Mouse (Mus musculus) right cerebral cortex, postnatal 14 days (tissue): Measurements from ENCODE around the gene Lnpk.

Experiments used
- DNase-seq: peaks from one replicate; pipeline ENCODE4 v3.0.0; 2022

Lnpk gene

GRCm38 (mm10) chr2:74578843-74579489 lies at the start of gene Lnpk:
Lnpk (minus strand) TSS chr2:74579435.
- DNase-seq = peak; percentile 92

- DNase-seq = no peak
Measured at GRCm38 (mm10) chr2:74620368-74620767, 41.1 kb upstream of the Lnpk start.

DNA sequence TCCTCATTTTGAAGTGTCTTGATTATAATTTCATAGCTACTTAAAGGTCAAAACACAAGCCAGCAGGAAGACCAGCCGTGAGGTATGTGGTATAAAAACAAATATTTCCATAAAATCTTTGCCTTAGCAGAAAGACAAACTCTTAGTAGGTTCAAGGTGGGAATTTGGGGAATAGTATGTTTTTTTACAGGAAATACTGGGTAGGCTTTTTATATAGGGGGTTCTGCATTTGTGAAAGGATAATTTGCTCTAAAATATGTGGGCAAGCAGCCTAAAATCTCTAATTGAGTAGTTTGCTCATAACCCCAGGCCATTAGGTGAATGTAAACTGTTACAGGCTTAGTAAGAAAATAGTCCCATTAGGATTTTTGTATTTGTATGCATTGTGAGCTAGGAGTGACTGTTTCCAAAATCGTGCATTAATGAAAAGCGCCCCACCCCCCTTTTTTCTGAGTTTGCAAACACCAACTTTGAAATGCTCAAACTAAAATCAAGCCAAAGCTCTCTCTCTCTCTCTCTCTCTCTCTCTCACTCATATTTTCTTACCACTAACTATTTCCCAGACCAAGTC lies 40.5 kb upstream of the Lnpk start:
- no peak for DNase-seq

- no peak for DNase-seq
Measured at GRCm38 (mm10) chr2:74617706-74618105, 38.5 kb upstream of the Lnpk start.

GRCm38 (mm10) chr2:74611406-74611805 lies 32.2 kb upstream of the Lnpk start:
- no peak for DNase-seq

DNA sequence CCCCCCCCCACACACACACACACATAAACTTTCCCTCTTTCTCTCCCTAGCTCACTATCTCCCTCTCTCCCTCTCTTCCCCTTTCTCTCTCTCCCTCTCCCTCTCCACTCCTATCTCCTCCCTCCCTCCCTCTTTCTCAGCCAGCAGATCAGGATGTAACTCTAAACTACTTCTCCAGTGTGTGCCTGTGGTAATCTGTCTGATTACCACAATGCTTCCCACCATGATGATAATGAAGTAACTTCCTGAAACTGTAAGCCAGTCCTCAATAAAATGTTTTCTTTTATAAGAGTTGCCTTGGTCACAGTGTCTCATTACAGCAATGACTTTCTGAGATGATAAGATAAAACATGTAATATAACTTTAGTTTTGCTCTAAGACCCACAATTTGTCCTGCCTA lies 30.1 kb upstream of the Lnpk start:
- no peak for DNase-seq

DNA sequence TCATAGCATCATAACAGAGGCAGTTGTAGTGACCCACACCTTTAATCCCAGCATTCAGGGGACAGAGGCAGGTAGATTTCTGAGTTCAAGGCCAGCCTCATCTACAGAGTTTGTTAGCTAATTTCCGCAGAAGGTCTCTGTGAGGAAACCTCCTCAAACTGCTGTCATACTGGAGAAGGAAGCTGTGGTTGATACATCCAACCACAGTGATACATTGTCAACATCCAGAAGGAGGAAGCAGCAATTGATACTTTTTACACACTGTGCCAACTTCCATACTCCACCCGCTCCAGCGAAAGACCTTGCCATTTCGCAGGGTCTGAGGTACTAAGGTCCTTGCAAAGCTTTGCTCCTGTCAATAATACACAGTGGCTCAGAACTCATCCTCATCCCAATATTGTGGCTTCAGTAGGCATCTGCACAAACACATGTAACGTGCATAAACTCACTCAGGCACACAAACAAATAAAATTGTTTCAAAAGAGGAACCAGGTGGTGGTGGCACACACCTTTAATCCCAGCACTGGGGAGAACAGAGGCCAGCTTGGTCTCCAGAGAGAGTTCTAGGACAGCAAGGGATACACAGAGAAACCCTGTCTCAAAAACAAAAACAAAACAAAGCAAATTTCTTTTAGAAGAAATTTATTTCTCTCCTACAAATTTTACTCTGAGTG lies 27.0 kb upstream of the Lnpk start:
- no peak for DNase-seq

DNA sequence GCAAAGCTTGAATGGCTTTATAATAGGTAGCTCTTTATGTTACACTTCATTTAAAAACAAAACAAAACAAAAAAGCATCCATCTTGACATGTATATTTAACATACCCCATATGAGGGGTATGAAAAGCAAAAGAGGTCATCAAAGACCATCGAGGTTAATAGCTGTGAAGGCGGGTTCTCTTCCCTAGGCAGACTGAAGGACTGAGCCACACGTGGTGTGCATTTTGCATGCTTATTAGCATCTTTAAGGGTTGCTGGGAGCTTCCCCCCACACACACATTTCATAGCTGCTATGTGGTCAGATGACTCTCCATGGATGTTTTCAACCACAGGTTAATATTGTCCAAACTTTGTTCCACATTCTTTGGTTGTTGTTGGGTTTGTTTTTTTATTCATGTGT lies 24.8 kb upstream of the Lnpk start:
- DNase-seq = no peak

DNA sequence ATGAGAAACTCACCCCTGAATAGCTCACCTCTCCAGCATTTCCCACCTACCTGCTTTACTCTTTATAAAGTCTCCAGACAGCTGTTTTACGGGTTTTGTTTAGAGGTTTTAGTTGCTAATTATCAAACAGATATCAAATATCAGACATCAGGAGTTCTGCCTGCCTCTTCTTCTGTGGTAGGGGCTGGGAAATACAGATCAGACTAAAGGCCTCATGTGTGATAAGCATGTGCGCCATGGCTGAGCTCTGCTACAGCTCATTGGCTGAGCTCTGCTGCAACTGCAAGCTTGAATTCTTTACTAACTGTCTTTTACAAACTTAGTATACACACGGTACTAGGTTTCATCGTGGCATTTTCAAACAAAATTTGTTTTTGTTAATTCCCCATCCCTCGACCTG lies 23.2 kb upstream of the Lnpk start:
- DNase-seq = no peak

DNA sequence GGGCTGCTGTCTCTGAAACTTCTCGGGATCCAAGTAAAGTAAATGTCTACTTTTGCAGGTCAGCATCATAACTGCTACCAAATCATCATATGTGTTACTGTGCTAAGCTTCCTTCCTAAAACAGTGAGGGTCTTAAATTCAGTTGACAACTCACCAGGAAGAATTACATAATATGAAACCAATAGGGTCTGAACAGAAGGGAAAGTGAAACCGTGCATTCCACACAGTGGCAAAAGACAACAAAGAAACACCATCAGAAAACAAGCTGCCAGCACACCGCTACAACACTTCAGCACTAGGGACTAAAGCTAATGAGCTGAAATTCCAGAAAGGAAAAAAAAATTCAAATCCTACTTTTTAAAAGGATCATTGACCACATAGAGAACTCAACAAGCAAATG lies 17.9 kb upstream of the Lnpk start:
- DNase-seq = no peak

DNA sequence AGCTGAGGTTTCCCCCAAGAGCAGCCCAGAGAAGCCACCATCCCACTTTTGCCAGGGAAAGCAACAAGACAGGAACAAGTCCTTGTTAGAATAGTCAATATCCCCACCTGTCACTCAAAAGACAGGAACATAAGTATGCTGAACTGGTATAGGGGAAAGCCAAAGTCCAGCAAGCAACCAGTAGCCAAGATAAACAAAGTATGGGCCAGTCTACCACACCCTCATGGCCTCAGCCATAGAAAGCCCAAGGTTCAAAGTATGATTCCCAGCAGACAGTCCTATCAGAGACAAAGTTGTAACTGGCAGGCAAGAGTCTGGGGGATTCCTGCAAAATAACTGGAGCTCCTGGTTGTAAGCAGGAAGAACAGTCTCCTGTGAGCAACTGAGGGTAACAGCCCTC lies 16.9 kb upstream of the Lnpk start:
- no peak for DNase-seq

- peak; percentile 27 for DNase-seq
Measured at GRCm38 (mm10) chr2:74578146-74578842, 941 bp downstream of the Lnpk start.

- DNase-seq = no peak
Measured at GRCm38 (mm10) chr2:74570390-74570789, 8.8 kb downstream of the Lnpk start.

- DNase-seq = no peak
Measured at GRCm38 (mm10) chr2:74559822-74560221, 19.4 kb downstream of the Lnpk start.

- DNase-seq = no peak
Measured at GRCm38 (mm10) chr2:74559092-74559491, 20.1 kb downstream of the Lnpk start.

- no peak for DNase-seq
Measured at GRCm38 (mm10) chr2:74557451-74557850, 21.8 kb downstream of the Lnpk start.

DNA sequence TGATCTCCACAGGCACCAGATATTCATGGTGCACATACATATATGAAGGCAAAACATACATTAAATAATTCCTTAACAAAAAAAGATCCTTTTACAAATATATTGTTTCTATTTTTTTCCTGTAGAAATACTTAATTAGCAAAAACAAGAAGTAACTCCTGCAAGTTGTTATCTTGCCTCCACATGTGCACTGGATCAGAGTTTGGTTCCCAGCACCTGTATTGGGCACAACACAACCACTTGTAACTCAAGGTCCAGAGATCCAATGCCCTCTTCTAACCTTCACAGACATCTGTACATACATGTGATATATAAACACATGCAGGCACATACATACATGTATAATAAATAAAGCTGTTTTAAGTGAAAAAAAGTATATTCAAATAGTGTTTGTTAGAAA lies 27.3 kb downstream of the Lnpk start:
- no peak for DNase-seq

GRCm38 (mm10) chr2:74548306-74548705 lies 30.9 kb downstream of the Lnpk start:
- DNase-seq = no peak

GRCm38 (mm10) chr2:74508302-74508701 lies 70.9 kb downstream of the Lnpk start:
- no peak for DNase-seq

DNA sequence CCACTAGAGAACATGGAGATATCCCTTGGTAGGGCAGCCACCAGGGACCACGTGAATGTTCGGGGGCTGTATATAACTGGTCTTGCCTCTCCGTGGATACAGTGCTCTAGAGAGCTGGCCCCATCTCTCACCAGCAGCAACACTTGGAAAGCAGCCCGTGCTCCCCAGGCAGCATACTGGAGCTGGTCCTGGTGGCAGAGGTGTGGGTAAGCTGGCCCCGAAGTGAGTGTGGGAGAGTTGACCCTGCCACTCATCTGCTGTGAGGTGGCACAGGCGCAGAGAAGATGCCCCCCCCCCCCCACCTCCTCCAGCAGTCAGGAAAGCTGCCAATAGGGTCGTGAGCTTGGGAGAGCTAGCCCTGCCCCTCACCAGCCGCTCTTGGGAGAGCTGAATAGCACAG lies 72.8 kb downstream of the Lnpk start:
- DNase-seq = no peak

GRCm38 (mm10) chr2:74500307-74500706 lies 78.9 kb downstream of the Lnpk start:
- no peak for DNase-seq

DNA sequence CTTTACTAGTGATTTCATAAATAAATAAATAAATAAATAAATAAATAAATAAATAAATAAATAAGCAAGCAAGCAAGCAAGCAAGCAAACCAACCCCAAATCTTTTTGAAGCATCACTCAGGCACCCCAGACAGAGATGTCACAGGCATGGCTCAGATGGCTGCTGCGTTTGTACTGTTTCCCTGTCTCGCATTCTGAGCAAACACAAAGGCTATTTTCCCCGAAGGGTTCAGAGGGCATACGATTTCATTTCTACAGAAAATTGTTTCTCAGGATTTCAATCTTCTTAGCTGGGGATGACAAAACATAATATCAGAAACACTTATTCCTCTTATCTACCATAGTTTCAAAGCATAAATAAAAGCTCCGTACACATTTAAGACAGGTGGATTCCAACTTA lies 81.4 kb downstream of the Lnpk start:
- no peak for DNase-seq

- DNase-seq = no peak
Measured at GRCm38 (mm10) chr2:74491426-74491825, 87.8 kb downstream of the Lnpk start.

GRCm38 (mm10) chr2:74490186-74490585 lies 89.0 kb downstream of the Lnpk start:
- no peak for DNase-seq
